Mouse (Mus musculus) left cerebral cortex, adult 9 months (tissue): Measurements from ENCODE around the gene Fer.
A peak's percentile ranks its signal among the peaks of the same experiment; 100 is the strongest.

Experiments
- DNase-seq, 2 experiments: peaks; one replicate each; pipeline ENCODE4 v3.0.0; 2022; ENCODE audit warnings: low spot score in 2 of 2

Fer gene

DNA sequence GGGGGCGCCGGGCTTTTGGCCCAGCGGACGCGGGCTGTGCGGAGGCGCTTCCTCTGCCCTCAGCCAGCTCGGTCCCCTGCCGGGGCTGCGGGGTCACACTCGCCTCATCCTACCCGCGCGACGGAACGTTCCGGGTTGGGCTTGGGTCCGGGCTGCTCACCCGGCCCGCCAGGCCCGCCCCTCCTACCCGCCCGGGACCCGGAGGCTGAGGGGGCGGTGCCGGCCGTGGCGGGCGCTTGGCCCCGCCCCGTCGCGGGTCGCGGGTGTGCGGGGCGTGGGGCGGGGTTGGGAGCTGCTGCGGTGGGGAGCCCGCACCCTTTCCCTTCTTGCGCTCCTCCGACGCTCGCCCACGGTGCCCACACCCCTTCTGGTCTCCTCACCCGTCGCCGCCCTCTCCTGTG is 1.3 kb downstream of the Fer start:
- DNase-seq = peak in 1 of 2 experiments; percentile 16

DNA sequence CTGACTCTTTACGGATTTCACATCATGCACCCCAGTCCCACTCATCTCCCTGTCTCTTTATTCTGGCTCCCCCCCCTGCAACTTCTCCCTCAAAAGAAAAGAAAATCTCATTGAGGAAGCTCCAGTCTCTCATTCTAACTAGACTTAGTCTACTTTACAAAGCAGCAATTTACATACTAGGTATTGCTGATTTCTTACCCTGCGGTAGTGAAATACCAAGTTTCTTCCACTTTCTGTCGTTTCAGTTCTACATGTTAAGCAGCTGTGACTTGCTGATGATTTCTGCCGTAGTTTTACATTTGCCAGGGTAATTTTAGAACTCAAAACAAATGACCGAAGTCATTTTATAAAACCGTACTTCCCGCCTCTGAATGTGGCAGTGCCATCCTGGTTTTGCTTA is 8.9 kb downstream of the Fer start:
- DNase-seq = no peak

DNA sequence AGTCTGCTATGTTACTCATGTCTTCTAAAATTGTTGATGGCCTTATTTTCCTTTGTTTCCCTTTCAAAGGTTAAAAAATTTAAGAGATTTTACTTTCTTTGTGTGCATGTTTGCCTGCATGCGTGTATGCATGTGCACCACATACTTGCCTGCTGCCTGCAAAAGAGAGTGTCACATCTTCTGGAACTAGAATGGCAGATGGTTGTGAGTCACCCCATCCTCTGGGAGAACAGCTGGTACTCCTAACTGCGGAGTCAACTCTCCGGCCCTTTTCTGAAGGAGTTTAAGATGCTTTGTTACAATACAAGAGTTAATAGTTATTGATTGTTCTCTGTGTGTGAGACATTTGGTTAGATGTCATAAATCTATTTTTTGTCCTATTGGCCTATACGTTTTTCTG is 16.0 kb downstream of the Fer start:
- DNase-seq = peak in 1 of 2 experiments; percentile 36

- no peak for DNase-seq
These were observed 17.1 kb downstream of the Fer start for GRCm38 (mm10) chr17:63880009-63880408.

DNA sequence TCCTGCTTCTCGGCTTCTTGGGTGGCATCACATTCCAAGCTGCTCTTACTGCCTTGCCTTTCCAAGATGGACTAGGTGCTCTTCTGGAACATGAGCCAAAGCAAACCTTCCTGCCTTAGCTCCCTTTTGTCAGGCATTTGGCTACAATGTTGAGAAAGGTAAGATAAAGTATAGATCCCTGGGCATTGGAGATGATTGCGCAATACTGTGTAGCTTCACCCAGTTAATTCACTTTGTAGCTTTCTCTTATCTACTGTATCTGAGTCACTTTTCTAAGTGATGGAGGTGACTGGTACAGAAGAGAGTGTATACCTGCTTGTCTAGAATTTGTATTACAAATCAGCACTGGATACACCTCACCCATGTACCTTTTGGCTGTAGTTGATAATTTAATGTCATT is 24.1 kb downstream of the Fer start:
- no peak for DNase-seq

- no peak for DNase-seq
These were observed 27.7 kb downstream of the Fer start for GRCm38 (mm10) chr17:63890611-63891010.

GRCm38 (mm10) chr17:63895829-63896228 is 33.0 kb downstream of the Fer start:
- no peak for DNase-seq

DNA sequence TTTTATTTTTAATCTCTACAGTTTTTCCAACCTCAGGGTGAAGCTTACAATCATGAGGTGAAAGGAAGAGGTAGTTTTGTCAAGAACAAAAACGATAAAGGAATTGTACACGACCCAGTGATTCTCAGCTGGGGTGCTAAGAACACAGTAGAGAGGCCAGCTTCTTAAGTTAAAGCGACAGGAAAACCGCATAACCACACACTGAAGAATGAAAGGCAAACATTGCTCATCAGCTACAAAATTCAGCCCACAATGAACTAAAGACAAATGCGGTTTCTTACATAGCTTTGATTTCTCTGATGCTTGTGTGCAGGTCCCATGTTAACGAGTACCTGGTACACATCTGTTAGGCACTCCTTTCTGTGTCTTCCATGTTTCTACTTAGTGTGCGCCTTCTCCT is 34.2 kb downstream of the Fer start:
- no peak for DNase-seq

DNA sequence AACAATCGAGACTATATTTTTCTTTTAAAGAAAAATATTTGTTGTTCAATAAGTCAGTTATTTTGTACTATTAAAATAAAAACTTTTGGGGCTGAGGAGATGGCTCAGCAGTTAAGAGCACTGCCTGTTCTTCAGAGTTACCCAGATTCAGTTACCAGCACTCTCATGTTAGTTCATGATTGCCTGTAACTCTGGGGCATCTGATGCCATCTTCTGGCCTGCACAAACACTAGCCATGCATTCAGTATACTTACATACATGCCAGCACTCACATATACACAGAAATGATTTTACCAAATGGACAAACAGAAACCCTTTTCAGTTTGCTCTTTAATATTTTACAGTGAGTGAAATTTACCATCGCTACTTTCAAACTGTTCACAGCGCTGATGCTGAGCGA is 46.4 kb downstream of the Fer start:
- no peak for DNase-seq

GRCm38 (mm10) chr17:63921601-63922203 is 58.8 kb downstream of the Fer start:
- no peak for DNase-seq

DNA sequence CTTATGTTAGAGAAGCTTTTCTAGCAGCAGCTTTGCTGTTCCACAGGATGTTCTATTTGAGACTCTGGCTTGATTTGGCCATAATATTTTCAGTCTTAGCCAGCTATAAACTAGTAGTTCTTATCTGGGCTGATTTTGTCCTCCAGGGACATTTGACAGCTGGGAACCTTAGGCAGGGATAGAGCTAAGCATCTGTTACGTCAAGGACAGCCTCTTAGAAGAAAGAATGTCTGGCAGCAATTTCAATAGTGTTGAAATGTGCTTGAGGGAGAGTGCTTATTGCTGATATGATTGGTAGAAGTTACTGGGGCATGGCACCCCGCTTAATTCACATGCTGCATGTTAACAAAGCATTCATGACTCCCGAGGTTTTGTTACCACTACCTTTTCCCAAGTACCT is 62.7 kb downstream of the Fer start:
- no peak for DNase-seq

GRCm38 (mm10) chr17:63930634-63931033 is 67.8 kb downstream of the Fer start:
- no peak for DNase-seq

DNA sequence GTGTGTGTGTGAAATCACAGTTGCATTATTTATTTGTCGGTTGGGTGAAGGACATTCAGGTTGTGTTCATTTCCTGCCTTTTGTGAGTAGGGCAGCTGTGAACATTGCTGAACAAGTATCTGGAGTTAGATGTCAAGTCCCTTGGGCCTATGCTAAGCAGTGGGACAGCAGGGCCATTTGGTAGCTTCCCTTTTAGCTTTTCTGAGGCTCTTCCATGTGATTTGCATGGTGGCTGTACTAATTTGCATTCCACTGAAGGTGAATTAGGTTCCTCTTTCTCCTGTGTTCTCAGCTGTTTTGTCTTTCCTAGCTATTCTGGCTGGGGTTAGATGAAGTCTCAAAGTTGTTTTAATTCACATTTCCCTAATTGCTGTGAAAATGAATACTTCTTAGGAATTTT is 68.7 kb downstream of the Fer start:
- no peak for DNase-seq

- DNase-seq = no peak
These were observed 72.5 kb downstream of the Fer start for GRCm38 (mm10) chr17:63935408-63935807.

GRCm38 (mm10) chr17:63937886-63938285 is 75.0 kb downstream of the Fer start:
- DNase-seq = no peak

DNA sequence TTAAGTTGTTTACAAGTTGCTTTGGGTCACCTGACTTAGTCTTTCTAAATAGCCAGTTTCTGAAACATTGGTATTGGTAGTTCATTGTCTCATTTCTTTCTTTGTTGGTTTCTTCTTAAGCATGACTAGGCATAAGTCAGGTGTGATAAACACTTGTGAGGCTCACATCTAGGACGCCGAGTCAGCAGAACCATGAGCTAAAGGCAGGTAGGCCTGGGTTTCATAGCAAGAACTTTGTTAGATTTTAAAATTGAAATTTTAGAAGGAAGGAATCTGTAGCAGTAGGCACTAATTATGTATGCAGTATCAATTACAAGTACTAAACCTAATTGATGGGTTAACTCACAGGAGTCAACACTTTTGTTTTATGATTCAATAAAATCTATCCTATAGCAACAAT is 83.9 kb downstream of the Fer start:
- DNase-seq = no peak

- DNase-seq = no peak
These were observed 85.9 kb downstream of the Fer start for GRCm38 (mm10) chr17:63948811-63949210.

- DNase-seq = no peak
These were observed 88.6 kb downstream of the Fer start for GRCm38 (mm10) chr17:63951436-63951835.

DNA sequence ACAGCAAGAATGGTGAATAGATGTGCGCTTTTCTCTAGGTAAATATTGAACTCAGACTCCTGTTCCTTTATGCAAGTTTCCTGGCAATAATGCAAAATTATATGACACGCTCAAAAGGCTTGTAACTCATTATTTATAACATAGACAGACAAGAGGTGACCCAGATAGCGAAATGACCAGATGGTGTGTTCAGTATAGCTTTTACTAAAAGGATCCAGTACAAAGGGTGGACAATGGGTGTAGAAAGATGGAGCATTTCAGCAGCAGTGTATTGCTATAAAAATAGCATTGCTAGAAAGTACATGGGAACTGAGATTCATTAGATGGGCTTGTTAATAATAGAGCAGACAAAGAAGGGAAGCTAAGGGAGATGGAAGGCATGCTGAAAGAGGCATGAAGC is 104.2 kb downstream of the Fer start:
- DNase-seq = no peak

GRCm38 (mm10) chr17:63969448-63969847 is 106.6 kb downstream of the Fer start:
- DNase-seq = no peak

DNA sequence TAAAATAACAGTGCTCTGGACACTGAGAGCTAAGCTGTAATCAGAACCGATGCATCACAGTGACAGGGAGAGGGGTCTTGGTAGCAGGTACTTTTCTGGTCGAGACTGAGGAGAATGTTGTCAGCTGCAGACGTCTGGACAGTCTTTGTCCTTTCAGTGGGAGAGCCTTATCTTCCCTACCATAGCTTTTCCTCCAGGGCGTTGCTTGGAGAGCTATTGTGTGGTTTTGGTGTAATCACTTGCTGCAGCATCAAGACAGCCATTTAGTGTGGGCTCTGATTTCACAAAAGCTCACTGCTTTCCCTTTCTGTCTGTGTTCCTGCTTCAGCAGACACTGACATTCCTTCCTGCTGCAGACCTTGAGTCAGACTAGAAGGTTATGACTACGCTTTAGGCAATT is 107.4 kb downstream of the Fer start:
- DNase-seq = no peak

GRCm38 (mm10) chr17:63970939-63971338 is 108.1 kb downstream of the Fer start:
- no peak for DNase-seq

DNA sequence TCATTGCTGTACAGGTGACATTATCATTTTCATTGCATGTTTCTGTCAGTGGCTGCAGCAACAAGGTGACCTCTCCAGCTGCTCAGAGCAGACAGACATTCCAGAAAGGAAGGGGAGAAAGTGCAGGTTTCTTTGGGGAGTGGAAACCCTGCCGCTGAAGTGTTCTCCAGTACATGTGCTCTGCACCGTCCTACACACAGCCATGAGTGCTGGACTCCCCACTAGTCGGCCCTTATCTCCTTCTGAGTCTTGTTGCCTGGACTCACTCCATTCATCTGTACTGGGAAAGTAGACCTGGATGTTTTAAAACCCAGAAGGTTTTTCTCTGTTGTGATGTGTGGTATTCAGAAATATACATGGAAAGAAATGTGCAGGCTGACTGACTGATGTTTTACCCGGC is 109.3 kb downstream of the Fer start:
- DNase-seq = no peak

- DNase-seq = no peak
These were observed 110.9 kb downstream of the Fer start for GRCm38 (mm10) chr17:63973806-63974205.
